In genomic region chrX:20573927-20574326, GRCm38 (mm10) we compare ENCODE assay signal across 23 mouse cellular contexts. TPM values are rescaled to one million over a fixed set of nuclear protein-coding genes. Genes with fewer than 3 reads are reported as not detected.
"Had no signal": no experiment of that assay in that cellular context is flagged by ENCODE, and none has a peak within 500 bp of the region (broad histone marks: within the 10 kb centered on the region; RNA-seq: fewer than 3 reads in every experiment).

No protein-coding gene starts in this region.

- H3K9ac ChIP-seq: liver, embryonic 13.5 days; liver, embryonic 15.5 days; liver, postnatal 0 days; lung, embryonic 15.5 days; midbrain, embryonic 13.5 days; neural tube, embryonic 13.5 days; neural tube, embryonic 15.5 days had no signal

- H3K4me3 ChIP-seq: liver, embryonic 13.5 days; liver, embryonic 15.5 days; lung, embryonic 15.5 days; megakaryocyte, embryonic 14.5 days; midbrain, embryonic 13.5 days; myocyte; neural tube, embryonic 13.5 days; neural tube, embryonic 15.5 days had no signal

- H3K4me1 ChIP-seq: liver, embryonic 15.5 days; lung, embryonic 15.5 days; midbrain, embryonic 13.5 days; neural tube, embryonic 13.5 days; neural tube, embryonic 15.5 days had no signal

- H3K36me3 ChIP-seq: liver, embryonic 13.5 days; liver, embryonic 15.5 days; lung, embryonic 15.5 days; midbrain, embryonic 13.5 days; neural tube, embryonic 13.5 days; neural tube, embryonic 15.5 days had no signal

- H3K27me3 ChIP-seq: liver, embryonic 13.5 days; liver, embryonic 15.5 days; lung, embryonic 15.5 days; midbrain, embryonic 13.5 days; neural tube, embryonic 13.5 days; neural tube, embryonic 15.5 days had no signal

- ATAC-seq: liver, postnatal 0 days; lung, postnatal 0 days; midbrain, embryonic 13.5 days; midbrain, embryonic 16.5 days had no signal

- DNase-seq: liver, embryonic 13.5 days; liver, postnatal 0 days; lung, adult 2 months; lung, postnatal 14 days; lung, postnatal 36 days; retina, postnatal 1 day; right cerebral cortex, postnatal 14 days; spleen, adult 18-20 months; thymus, adult 2 months; thymus, postnatal 25 days; thymus, postnatal 4 days had no signal

- H3K27ac ChIP-seq: liver, embryonic 13.5 days; liver, embryonic 15.5 days; lung, embryonic 15.5 days; macrophage; midbrain, embryonic 13.5 days; neural tube, embryonic 13.5 days; neural tube, embryonic 15.5 days had no signal

- H3K4me2 ChIP-seq: liver, embryonic 13.5 days; liver, embryonic 15.5 days; lung, embryonic 15.5 days; midbrain, embryonic 11.5 days; midbrain, embryonic 13.5 days; neural tube, embryonic 13.5 days; neural tube, embryonic 15.5 days had no signal

- H3K9me3 ChIP-seq: liver, embryonic 13.5 days; liver, embryonic 15.5 days; lung, embryonic 15.5 days; megakaryocyte, embryonic 14.5 days; midbrain, embryonic 13.5 days; neural tube, embryonic 13.5 days; neural tube, embryonic 15.5 days had no signal

RNA-seq across cellular contexts. Expression of gene Rgn, which starts 24.3 kb away (rescaled TPM):
- polyA plus RNA-seq: macrophage; myocyte; neural tube, embryonic 11.5 days; thymus, adult 2 months had no signal
